Mouse (Mus musculus): ENCODE data around the gene Mb21d2. TPM values are rescaled to one million over a fixed set of nuclear protein-coding genes. Genes with fewer than 3 reads are reported as not detected.

Gene Mb21d2
- polyA plus RNA-seq, 1 experiment from 2014 or later, result 7.2 TPM

- Histone ChIP-seq H3K27ac (no peak overlapping the region), H3K4me1 (peaks cover 31% of the 10 kb centered on the region), H3K4me2 (peak overlapping the region; percentile 94; the same call in 1 of the 2 replicates), H3K36me3 (no peaks in the 10 kb centered on the region), H3K4me3 (no peak overlapping the region), H3K27me3 (no peaks in the 10 kb centered on the region), H3K9ac (no peak overlapping the region), H3K9me3 (no peaks in the 10 kb centered on the region)
- no peak for ATAC-seq (ENCODE audit: borderline replicate concordance, extremely low read depth, low FRiP score, low TSS enrichment)
- WGBS, result 65% methylated on average over 9 of the region's 9 CpGs
Observed at GRCm38 (mm10) chr16:28927381-28927780, 2.1 kb downstream of the Mb21d2 start.

GRCm38 (mm10) chr16:28919320-28919885 lies 10.1 kb downstream of the Mb21d2 start:
- Histone ChIP-seq H3K4me2 (no peak overlapping the region), H3K4me3 (no peak overlapping the region), H3K36me3 (no peaks in the 10 kb centered on the region), H3K9ac (no peak overlapping the region), H3K9me3 (no peaks in the 10 kb centered on the region), H3K27me3 (no peaks in the 10 kb centered on the region), H3K4me1 (no peaks in the 10 kb centered on the region), H3K27ac (no peak overlapping the region)
- no peak for ATAC-seq (ENCODE audit: borderline replicate concordance, extremely low read depth, low FRiP score, low TSS enrichment)
- WGBS, result 75% methylated on average over 11 of the region's 11 CpGs

GRCm38 (mm10) chr16:28915362-28915761 lies 14.1 kb downstream of the Mb21d2 start:
- ATAC-seq (ENCODE audit: borderline replicate concordance, extremely low read depth, low FRiP score, low TSS enrichment), result no peak

GRCm38 (mm10) chr16:28914709-28915108 lies 14.8 kb downstream of the Mb21d2 start:
- WGBS, result 70% methylated on average over 1 of the region's 1 CpGs
- H3K4me3 ChIP-seq, result no peak overlapping the region
- H3K27me3 ChIP-seq, result no peaks in the 10 kb centered on the region
- no peak overlapping the region for H3K27ac ChIP-seq
- no peak for ATAC-seq (ENCODE audit: borderline replicate concordance, extremely low read depth, low FRiP score, low TSS enrichment)
- no peaks in the 10 kb centered on the region for H3K9me3 ChIP-seq
- H3K9ac ChIP-seq, result no peak overlapping the region
- H3K4me1 ChIP-seq, result peaks cover 9% of the 10 kb centered on the region; the same call in 1 of the 2 replicates
- no peaks in the 10 kb centered on the region for H3K36me3 ChIP-seq
- H3K4me2 ChIP-seq, result no peak overlapping the region

More at GRCm38 (mm10) chr16:28915362-28915761, 14.1 kb downstream of the Mb21d2 start:
- Histone ChIP-seq H3K4me1 (peaks cover 9% of the 10 kb centered on the region; the same call in 1 of the 2 replicates), H3K4me2 (no peak overlapping the region), H3K9me3 (no peaks in the 10 kb centered on the region), H3K27me3 (no peaks in the 10 kb centered on the region), H3K36me3 (no peaks in the 10 kb centered on the region), H3K9ac (no peak overlapping the region), H3K27ac (no peak overlapping the region), H3K4me3 (no peak overlapping the region)
- 68% methylated on average over 7 of the region's 7 CpGs for WGBS

- 54% methylated on average over 15 of the region's 15 CpGs for WGBS
- Histone ChIP-seq H3K9me3 (no peaks in the 10 kb centered on the region), H3K27ac (no peak overlapping the region; the same call in 1 of the 2 replicates), H3K4me1 (peaks cover 10% of the 10 kb centered on the region), H3K4me2 (no peak overlapping the region), H3K4me3 (no peak overlapping the region), H3K36me3 (no peaks in the 10 kb centered on the region), H3K27me3 (no peaks in the 10 kb centered on the region), H3K9ac (no peak overlapping the region)
- no peak for ATAC-seq (ENCODE audit: borderline replicate concordance, extremely low read depth, low FRiP score, low TSS enrichment)
Observed at GRCm38 (mm10) chr16:28911414-28912050, 17.9 kb downstream of the Mb21d2 start.

- Histone ChIP-seq H3K27ac (peak overlapping the region; percentile 79), H3K4me1 (peaks cover 14% of the 10 kb centered on the region), H3K4me3 (no peak overlapping the region), H3K27me3 (no peaks in the 10 kb centered on the region), H3K9ac (no peak overlapping the region), H3K36me3 (no peaks in the 10 kb centered on the region), H3K9me3 (no peaks in the 10 kb centered on the region), H3K4me2 (no peak overlapping the region)
- peak; percentile 61; the same call in 1 of the 2 replicates for ATAC-seq (ENCODE audit: borderline replicate concordance, extremely low read depth, low FRiP score, low TSS enrichment)
- 43% methylated on average over 7 of the region's 7 CpGs for WGBS
Observed at GRCm38 (mm10) chr16:28906370-28907275, 22.9 kb downstream of the Mb21d2 start.

- Histone ChIP-seq H3K9me3 (no peaks in the 10 kb centered on the region), H3K4me2 (no peak overlapping the region), H3K36me3 (no peaks in the 10 kb centered on the region), H3K9ac (no peak overlapping the region), H3K4me1 (peaks cover 10% of the 10 kb centered on the region), H3K27ac (0 out of 2 replicates have a peak overlapping the region, but pooled peaks have one; percentile 25), H3K27me3 (no peaks in the 10 kb centered on the region), H3K4me3 (no peak overlapping the region)
- no peak for ATAC-seq (ENCODE audit: borderline replicate concordance, extremely low read depth, low FRiP score, low TSS enrichment)
- WGBS, result 69% methylated on average over 11 of the region's 11 CpGs
Observed at GRCm38 (mm10) chr16:28905567-28906289, 23.7 kb downstream of the Mb21d2 start.

- Histone ChIP-seq H3K4me3 (no peak overlapping the region), H3K4me1 (peaks cover 27% of the 10 kb centered on the region), H3K9ac (no peak overlapping the region), H3K27me3 (no peaks in the 10 kb centered on the region), H3K27ac (no peak overlapping the region), H3K9me3 (no peaks in the 10 kb centered on the region), H3K4me2 (no peak overlapping the region), H3K36me3 (no peaks in the 10 kb centered on the region)
- WGBS, result 82% methylated on average over 14 of the region's 14 CpGs
- ATAC-seq (ENCODE audit: borderline replicate concordance, extremely low read depth, low FRiP score, low TSS enrichment), result no peak
Observed at GRCm38 (mm10) chr16:28902620-28903565, 26.6 kb downstream of the Mb21d2 start.

GRCm38 (mm10) chr16:28899161-28899540 lies 30.3 kb downstream of the Mb21d2 start:
- Histone ChIP-seq H3K36me3 (no peaks in the 10 kb centered on the region), H3K9me3 (no peaks in the 10 kb centered on the region), H3K27me3 (no peaks in the 10 kb centered on the region), H3K4me1 (peaks cover 19% of the 10 kb centered on the region), H3K9ac (no peak overlapping the region), H3K27ac (peak overlapping the region; percentile 50; the same call in 1 of the 2 replicates), H3K4me3 (no peak overlapping the region), H3K4me2 (peak overlapping the region; percentile 22; the same call in 1 of the 2 replicates)
- ATAC-seq (ENCODE audit: borderline replicate concordance, extremely low read depth, low FRiP score, low TSS enrichment), result no peak
- WGBS, result 66% methylated on average over 4 of the region's 4 CpGs

- Histone ChIP-seq H3K4me2 (peak overlapping the region; percentile 22; the same call in 1 of the 2 replicates), H3K4me3 (no peak overlapping the region), H3K9ac (no peak overlapping the region), H3K4me1 (peaks cover 18% of the 10 kb centered on the region), H3K27ac (peak overlapping the region; percentile 50), H3K9me3 (no peaks in the 10 kb centered on the region), H3K36me3 (no peaks in the 10 kb centered on the region), H3K27me3 (no peaks in the 10 kb centered on the region)
- 10% methylated on average over 15 of the region's 15 CpGs for WGBS
- ATAC-seq (ENCODE audit: borderline replicate concordance, extremely low read depth, low FRiP score, low TSS enrichment), result no peak; the same call in 1 of the 2 replicates
Observed at GRCm38 (mm10) chr16:28898509-28899160, 30.8 kb downstream of the Mb21d2 start.
